ENCODE assay signal across 27 mouse cellular contexts in the genomic region with DNA sequence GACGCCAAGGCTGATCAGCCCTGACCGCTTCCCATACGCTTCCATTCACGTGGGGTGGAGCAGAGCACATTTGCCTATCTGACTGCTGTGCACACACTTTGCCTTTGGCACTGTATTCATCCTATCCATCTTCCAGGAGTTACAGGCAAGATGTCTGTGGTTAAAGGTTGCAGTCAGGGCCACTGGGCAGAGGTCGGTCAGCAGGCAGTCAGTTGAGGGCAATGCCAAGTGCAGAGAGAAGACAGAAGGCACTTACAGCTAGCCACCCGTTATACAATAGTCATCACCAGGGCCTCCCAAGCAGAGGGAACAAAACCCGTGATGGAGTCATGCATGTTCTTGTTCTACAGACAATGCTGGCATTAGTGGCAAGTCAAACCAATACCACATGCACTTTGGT.
DNase-seq lines count a peak whose midpoint lies in the region; ATAC-seq and TF ChIP-seq lines count a peak whose summit lies in the region.
"Had no signal": no experiment of that assay in that cellular context is flagged by ENCODE, and none has a peak within 500 bp of the region (broad histone marks: within the 10 kb centered on the region; RNA-seq: fewer than 3 reads in every experiment).

No protein-coding gene starts in this region.

- H3K4me1 ChIP-seq in kidney, adult 2 months (ENCODE audit: control insufficient read depth, insufficient read depth, low read length) = no peaks in the 10 kb centered on the region
- no peaks in the 10 kb centered on the region for H3K4me1 ChIP-seq in megakaryocyte, embryonic 14.5 days
- H3K4me1 ChIP-seq: embryonic facial prominence, embryonic 13.5 days; forebrain, embryonic 15.5 days; stomach, embryonic 15.5 days had no signal

- TF ChIP-seq CTCF in kidney, adult 2 months (conservative IDR thresholded peaks at IDR 0.05; ENCODE audit: insufficient read depth, insufficient read length, low read depth, low read length) = no peak

- H3K27ac ChIP-seq in kidney, adult 2 months (ENCODE audit: insufficient read depth, low read depth, low read length) = no peak overlapping the region
- H3K27ac ChIP-seq: embryonic facial prominence, embryonic 13.5 days; forebrain, embryonic 10.5 days; forebrain, embryonic 15.5 days; hindbrain, embryonic 13.5 days; liver, embryonic 14.5 days; macrophage; midbrain, embryonic 10.5 days; stomach, embryonic 15.5 days had no signal

- H3K4me3 ChIP-seq in kidney, adult 2 months (ENCODE audit: insufficient read depth, low read depth, low read length) = no peak overlapping the region
- H3K4me3 ChIP-seq in megakaryocyte, embryonic 14.5 days (replicated peaks) = peak overlapping the region; percentile 35
- H3K4me3 ChIP-seq: embryonic facial prominence, embryonic 13.5 days; forebrain, embryonic 10.5 days; forebrain, embryonic 15.5 days; hindbrain, embryonic 13.5 days; midbrain, embryonic 10.5 days; stomach, embryonic 15.5 days had no signal

- WGBS in kidney, adult 2 months = 54% methylated on average over 7 of the region's 7 CpGs

- 0 out of 2 replicates have a peak, but pooled peaks cover 3% of the 10 kb centered on the region for H3K9me3 ChIP-seq in megakaryocyte, embryonic 14.5 days
- H3K9me3 ChIP-seq: embryonic facial prominence, embryonic 13.5 days; forebrain, embryonic 10.5 days; forebrain, embryonic 15.5 days; hindbrain, embryonic 13.5 days; midbrain, embryonic 10.5 days; stomach, embryonic 15.5 days had no signal

- DNase-seq in cerebellum, adult 9-10 months = peak; percentile 48
- no peak for DNase-seq in cerebellum, postnatal 36 days
- DNase-seq in kidney, adult 2 months = peak; percentile 74
- DNase-seq in kidney, postnatal 10 days = no peak
- no peak for DNase-seq in thymus, postnatal 4 days
- DNase-seq: adrenal gland, postnatal 14 days; gastrocnemius, postnatal 25 days; heart, adult 18-20 months; heart, postnatal 4 days; liver; lung, adult 2 months; lung, postnatal 10 days; right cerebral cortex, postnatal 25 days; thymus, postnatal 14 days had no signal

- no peaks in the 10 kb centered on the region for H3K27me3 ChIP-seq in kidney, adult 2 months (replicated peaks; ENCODE audit: control insufficient read depth, insufficient read depth, low read length)
- H3K27me3 ChIP-seq in megakaryocyte, embryonic 14.5 days (replicated peaks) = no peaks in the 10 kb centered on the region
- H3K27me3 ChIP-seq: embryonic facial prominence, embryonic 13.5 days; forebrain, embryonic 15.5 days; hindbrain, embryonic 13.5 days; stomach, embryonic 15.5 days had no signal

- no peak for ATAC-seq in megakaryocyte, adult 5-6 weeks (ENCODE audit: poor library complexity, severe bottlenecking)
- ATAC-seq: CD4-positive, CD25-positive, alpha-beta regulatory T cell, adult 4 months; forebrain, embryonic 15.5 days; intestine, embryonic 16.5 days; midbrain, embryonic 16.5 days had no signal

- no peaks in the 10 kb centered on the region for H3K36me3 ChIP-seq in kidney, adult 2 months (ENCODE audit: control insufficient read depth, insufficient read depth, low read length)
- H3K36me3 ChIP-seq in megakaryocyte, embryonic 14.5 days (replicated peaks; ENCODE audit: low read length) = no peaks in the 10 kb centered on the region
- H3K36me3 ChIP-seq: embryonic facial prominence, embryonic 13.5 days; forebrain, embryonic 10.5 days; forebrain, embryonic 15.5 days; hindbrain, embryonic 13.5 days; midbrain, embryonic 10.5 days; stomach, embryonic 15.5 days had no signal

- TF ChIP-seq POLR2A in kidney, adult 2 months (IDR thresholded peaks at IDR 0.05; ENCODE audit: low read depth, low read length) = no peak

Comparison
In these comparisons a context has a peak if more than half of its experiments do, and no peak if none do; other contexts are left out.
1. DNase-seq: peak in cerebellum, adult 9-10 months (single experiment) and kidney, adult 2 months (single experiment); none in cerebellum, postnatal 36 days (0 of 2), kidney, postnatal 10 days (single experiment) and thymus, postnatal 4 days (single experiment).